Mouse (Mus musculus): ENCODE data around the gene Necab3.

DNA sequence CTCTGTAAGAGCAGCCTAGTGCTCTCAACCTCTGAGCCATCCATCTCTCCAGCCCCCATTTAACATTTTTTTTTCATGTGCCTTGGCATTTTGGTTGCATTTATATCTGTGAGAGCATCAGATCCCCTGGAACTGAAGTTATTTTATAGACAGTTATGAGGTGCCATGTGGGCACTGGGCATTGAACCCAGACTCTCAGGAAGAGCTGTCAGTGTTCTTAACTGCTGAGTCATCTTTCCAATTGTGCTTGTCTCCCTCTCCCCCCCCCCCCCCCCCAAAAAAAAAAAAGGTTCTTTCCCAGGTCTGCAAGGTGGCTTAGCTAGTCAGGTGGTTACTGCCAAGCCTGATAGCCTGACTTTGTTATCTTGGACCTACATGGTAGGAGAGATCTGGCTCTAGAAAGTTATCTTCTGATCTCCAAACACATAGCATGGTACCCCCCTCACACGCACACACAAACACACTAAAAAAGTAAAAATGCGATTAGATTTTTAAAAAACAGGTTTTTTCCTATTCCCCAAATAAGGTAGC lies 58.9 kb downstream of the Necab3 start:
- TF ChIP-seq CTCF (IDR thresholded peaks at IDR 0.05; ENCODE audit: low read depth, low read length) (no peak), TAL1 (conservative IDR thresholded peaks at IDR 0.05; ENCODE audit: low read depth, low read length) (no peak; the same call in 1 of the 2 replicates), GATA2 (IDR thresholded peaks at IDR 0.05; ENCODE audit: borderline replicate concordance, low read depth, low read length) (no peak), GATA1 (IDR thresholded peaks at IDR 0.05; ENCODE audit: borderline replicate concordance, low read length) (no peak)
